Mouse (Mus musculus): ENCODE measurements around the gene Cab39l. TPM values are rescaled to one million over a fixed set of nuclear protein-coding genes. Genes with fewer than 3 reads are reported as not detected.

Cab39l gene
- polyA plus RNA-seq, 1 experiment from 2014 or later = 47.7 TPM

- H3K9ac ChIP-seq (ENCODE audit: low read length) = no peak overlapping the region
- H3K27me3 ChIP-seq (ENCODE audit: control insufficient read depth, insufficient read depth, low read length) = no peaks in the 10 kb centered on the region
- H3K36me3 ChIP-seq (ENCODE audit: control insufficient read depth, insufficient read depth, low read length) = no peaks in the 10 kb centered on the region
- H3K4me3 ChIP-seq (ENCODE audit: low read depth, low read length) = no peak overlapping the region
- H3K4me2 ChIP-seq (ENCODE audit: low read depth, low read length, severe bottlenecking) = no peak overlapping the region
- H3K9me3 ChIP-seq (ENCODE audit: control insufficient read depth, low read length) = no peaks in the 10 kb centered on the region
- ATAC-seq (replicated peaks; ENCODE audit: low FRiP score) = no peak
- H3K27ac ChIP-seq (ENCODE audit: low read depth, low read length) = no peak overlapping the region
- no peaks in the 10 kb centered on the region for H3K4me1 ChIP-seq (replicated peaks; ENCODE audit: control insufficient read depth, insufficient read depth, low read length)
- DNase-seq (ENCODE audit: low spot score) = no peak
Observed at GRCm38 (mm10) chr14:59435206-59435605, 5.6 kb upstream of the Cab39l start.

- Histone ChIP-seq H3K27me3 (ENCODE audit: control insufficient read depth, insufficient read depth, low read length) (no peaks in the 10 kb centered on the region), H3K4me3 (ENCODE audit: low read depth, low read length) (no peak overlapping the region), H3K4me1 (replicated peaks; ENCODE audit: control insufficient read depth, insufficient read depth, low read length) (no peaks in the 10 kb centered on the region), H3K9ac (ENCODE audit: low read length) (no peak overlapping the region), H3K36me3 (ENCODE audit: control insufficient read depth, insufficient read depth, low read length) (no peaks in the 10 kb centered on the region), H3K27ac (ENCODE audit: low read depth, low read length) (no peak overlapping the region), H3K4me2 (ENCODE audit: low read depth, low read length, severe bottlenecking) (no peak overlapping the region), H3K9me3 (ENCODE audit: control insufficient read depth, low read length) (no peaks in the 10 kb centered on the region)
- ATAC-seq (replicated peaks; ENCODE audit: low FRiP score) (no peak), DNase-seq (ENCODE audit: low spot score) (no peak)
- 81% methylated on average over 3 of the region's 3 CpGs for WGBS
Observed at GRCm38 (mm10) chr14:59437398-59437797, 3.4 kb upstream of the Cab39l start.

- WGBS = 88% methylated on average over 2 of the region's 2 CpGs
- Histone ChIP-seq H3K9ac (ENCODE audit: low read length) (no peak overlapping the region), H3K4me2 (ENCODE audit: low read depth, low read length, severe bottlenecking) (no peak overlapping the region), H3K27ac (ENCODE audit: low read depth, low read length) (no peak overlapping the region), H3K4me3 (ENCODE audit: low read depth, low read length) (no peak overlapping the region), H3K36me3 (ENCODE audit: control insufficient read depth, insufficient read depth, low read length) (no peaks in the 10 kb centered on the region), H3K4me1 (replicated peaks; ENCODE audit: control insufficient read depth, insufficient read depth, low read length) (no peaks in the 10 kb centered on the region), H3K27me3 (ENCODE audit: control insufficient read depth, insufficient read depth, low read length) (no peaks in the 10 kb centered on the region), H3K9me3 (ENCODE audit: control insufficient read depth, low read length) (no peaks in the 10 kb centered on the region)
- DNase-seq (ENCODE audit: low spot score) (no peak), ATAC-seq (replicated peaks; ENCODE audit: low FRiP score) (no peak)
Observed at GRCm38 (mm10) chr14:59438505-59438904, 2.3 kb upstream of the Cab39l start.

GRCm38 (mm10) chr14:59440039-59440438 lies 733 bp upstream of the Cab39l start:
- Histone ChIP-seq H3K27ac (ENCODE audit: low read depth, low read length) (no peak overlapping the region), H3K27me3 (ENCODE audit: control insufficient read depth, insufficient read depth, low read length) (no peaks in the 10 kb centered on the region)

GRCm38 (mm10) chr14:59441472-59441805 lies 667 bp downstream of the Cab39l start:
- peak overlapping the region; percentile 71 for H3K4me2 ChIP-seq (ENCODE audit: low read depth, low read length, severe bottlenecking)
- no peaks in the 10 kb centered on the region for H3K4me1 ChIP-seq (replicated peaks; ENCODE audit: control insufficient read depth, insufficient read depth, low read length)
- peak overlapping the region; percentile 78 for H3K4me3 ChIP-seq (ENCODE audit: low read depth, low read length)
- no peaks in the 10 kb centered on the region for H3K36me3 ChIP-seq (ENCODE audit: control insufficient read depth, insufficient read depth, low read length)
- peak overlapping the region; percentile 74 for H3K9ac ChIP-seq (ENCODE audit: low read length)
- DNase-seq (ENCODE audit: low spot score) (no peak), ATAC-seq (replicated peaks; ENCODE audit: low FRiP score) (0 out of 2 replicates have a peak, but pooled peaks have one; percentile 15)
- no peak overlapping the region; the same call in 1 of the 2 replicates for H3K27ac ChIP-seq (ENCODE audit: low read depth, low read length)
- 12% methylated on average over 6 of the region's 6 CpGs for WGBS
- H3K9me3 ChIP-seq (ENCODE audit: control insufficient read depth, low read length) = no peaks in the 10 kb centered on the region
- no peaks in the 10 kb centered on the region for H3K27me3 ChIP-seq (ENCODE audit: control insufficient read depth, insufficient read depth, low read length)

More at GRCm38 (mm10) chr14:59440039-59440438, 733 bp upstream of the Cab39l start:
- no peaks in the 10 kb centered on the region for H3K36me3 ChIP-seq (ENCODE audit: control insufficient read depth, insufficient read depth, low read length)
- peak overlapping the region; percentile 78 for H3K4me3 ChIP-seq (ENCODE audit: low read depth, low read length)
- H3K9me3 ChIP-seq (ENCODE audit: control insufficient read depth, low read length) = no peaks in the 10 kb centered on the region
- peak overlapping the region; percentile 66 for H3K4me2 ChIP-seq (ENCODE audit: low read depth, low read length, severe bottlenecking)
- no peaks in the 10 kb centered on the region for H3K4me1 ChIP-seq (replicated peaks; ENCODE audit: control insufficient read depth, insufficient read depth, low read length)
- no peak for ATAC-seq (replicated peaks; ENCODE audit: low FRiP score)
- WGBS = 29% methylated on average over 7 of the region's 7 CpGs
- peak overlapping the region; percentile 74 for H3K9ac ChIP-seq (ENCODE audit: low read length)
- DNase-seq (ENCODE audit: low spot score) = no peak

- Histone ChIP-seq H3K4me2 (ENCODE audit: low read depth, low read length, severe bottlenecking) (no peak overlapping the region), H3K4me3 (ENCODE audit: low read depth, low read length) (no peak overlapping the region), H3K36me3 (ENCODE audit: control insufficient read depth, insufficient read depth, low read length) (no peaks in the 10 kb centered on the region), H3K27ac (ENCODE audit: low read depth, low read length) (no peak overlapping the region), H3K4me1 (replicated peaks; ENCODE audit: control insufficient read depth, insufficient read depth, low read length) (no peaks in the 10 kb centered on the region), H3K9me3 (ENCODE audit: control insufficient read depth, low read length) (no peaks in the 10 kb centered on the region), H3K27me3 (ENCODE audit: control insufficient read depth, insufficient read depth, low read length) (no peaks in the 10 kb centered on the region), H3K9ac (ENCODE audit: low read length) (no peak overlapping the region)
- WGBS = 85% methylated on average over 1 of the region's 1 CpGs
- ATAC-seq (replicated peaks; ENCODE audit: low FRiP score) (no peak), DNase-seq (ENCODE audit: low spot score) (no peak)
Observed at GRCm38 (mm10) chr14:59445421-59445820, 4.6 kb downstream of the Cab39l start.

GRCm38 (mm10) chr14:59447981-59448380 lies 7.2 kb downstream of the Cab39l start:
- Histone ChIP-seq H3K36me3 (ENCODE audit: control insufficient read depth, insufficient read depth, low read length) (no peaks in the 10 kb centered on the region), H3K27ac (ENCODE audit: low read depth, low read length) (no peak overlapping the region), H3K9me3 (ENCODE audit: control insufficient read depth, low read length) (no peaks in the 10 kb centered on the region), H3K4me2 (ENCODE audit: low read depth, low read length, severe bottlenecking) (no peak overlapping the region), H3K9ac (ENCODE audit: low read length) (no peak overlapping the region), H3K4me1 (replicated peaks; ENCODE audit: control insufficient read depth, insufficient read depth, low read length) (no peaks in the 10 kb centered on the region), H3K4me3 (ENCODE audit: low read depth, low read length) (no peak overlapping the region), H3K27me3 (ENCODE audit: control insufficient read depth, insufficient read depth, low read length) (no peaks in the 10 kb centered on the region)
- ATAC-seq (replicated peaks; ENCODE audit: low FRiP score) (no peak), DNase-seq (ENCODE audit: low spot score) (no peak)

GRCm38 (mm10) chr14:59466503-59466902 lies 25.7 kb downstream of the Cab39l start:
- WGBS = 90% methylated on average over 2 of the region's 2 CpGs
- no peak overlapping the region for H3K9ac ChIP-seq (ENCODE audit: low read length)
- H3K27me3 ChIP-seq (ENCODE audit: control insufficient read depth, insufficient read depth, low read length) = no peaks in the 10 kb centered on the region
- DNase-seq (ENCODE audit: low spot score) (no peak), ATAC-seq (replicated peaks; ENCODE audit: low FRiP score) (no peak)
- H3K36me3 ChIP-seq (ENCODE audit: control insufficient read depth, insufficient read depth, low read length) = no peaks in the 10 kb centered on the region; the same call in 1 of the 2 replicates
- H3K4me1 ChIP-seq (replicated peaks; ENCODE audit: control insufficient read depth, insufficient read depth, low read length) = no peaks in the 10 kb centered on the region
- H3K4me3 ChIP-seq (ENCODE audit: low read depth, low read length) = no peak overlapping the region
- no peak overlapping the region for H3K27ac ChIP-seq (ENCODE audit: low read depth, low read length)
- no peaks in the 10 kb centered on the region for H3K9me3 ChIP-seq (ENCODE audit: control insufficient read depth, low read length)
- H3K4me2 ChIP-seq (ENCODE audit: low read depth, low read length, severe bottlenecking) = no peak overlapping the region

- Histone ChIP-seq H3K4me2 (ENCODE audit: low read depth, low read length, severe bottlenecking) (no peak overlapping the region), H3K9ac (ENCODE audit: low read length) (no peak overlapping the region), H3K27me3 (ENCODE audit: control insufficient read depth, insufficient read depth, low read length) (no peaks in the 10 kb centered on the region), H3K4me3 (ENCODE audit: low read depth, low read length) (no peak overlapping the region), H3K27ac (ENCODE audit: low read depth, low read length) (no peak overlapping the region), H3K4me1 (replicated peaks; ENCODE audit: control insufficient read depth, insufficient read depth, low read length) (no peaks in the 10 kb centered on the region), H3K9me3 (ENCODE audit: control insufficient read depth, low read length) (no peaks in the 10 kb centered on the region), H3K36me3 (ENCODE audit: control insufficient read depth, insufficient read depth, low read length) (no peaks in the 10 kb centered on the region)
- DNase-seq (ENCODE audit: low spot score) = no peak
- ATAC-seq (replicated peaks; ENCODE audit: low FRiP score) = no peak
- WGBS = 72% methylated on average over 1 of the region's 1 CpGs
Observed at GRCm38 (mm10) chr14:59467798-59468197, 27.0 kb downstream of the Cab39l start.
